Mouse (Mus musculus): Measurements from ENCODE around the gene Ntrk3. TPM values are rescaled to one million over a fixed set of nuclear protein-coding genes. Genes with fewer than 3 reads are reported as not detected.

Gene Ntrk3
- polyA plus RNA-seq, 1 experiment from 2014 or later, result 12.3 TPM

- Histone ChIP-seq H3K36me3 (ENCODE audit: control insufficient read depth, insufficient read depth, low read length) (no peaks in the 10 kb centered on the region), H3K4me3 (ENCODE audit: low read depth, low read length) (no peak overlapping the region), H3K4me1 (ENCODE audit: control insufficient read depth, insufficient read depth, low read length) (no peaks in the 10 kb centered on the region), H3K9ac (ENCODE audit: low read length) (no peak overlapping the region), H3K9me3 (ENCODE audit: control insufficient read depth, low read length) (no peaks in the 10 kb centered on the region), H3K4me2 (ENCODE audit: low read depth) (no peak overlapping the region), H3K27ac (ENCODE audit: low read depth, low read length) (no peak overlapping the region), H3K27me3 (ENCODE audit: control insufficient read depth, insufficient read depth, low read length) (no peaks in the 10 kb centered on the region)
- DNase-seq (ENCODE audit: low spot score), result no peak
- ATAC-seq (ENCODE audit: insufficient read depth, low FRiP score, low TSS enrichment), result no peak
Observed at GRCm38 (mm10) chr7:78398377-78398776, 339.4 kb downstream of the Ntrk3 start.

GRCm38 (mm10) chr7:78397215-78397614 is 340.6 kb downstream of the Ntrk3 start:
- H3K27me3 ChIP-seq (ENCODE audit: control insufficient read depth, insufficient read depth, low read length), result no peaks in the 10 kb centered on the region
- H3K36me3 ChIP-seq (ENCODE audit: control insufficient read depth, insufficient read depth, low read length), result no peaks in the 10 kb centered on the region
- whole genome bisulfite sequencing, result 87% methylated on average over 4 of the region's 4 CpGs
- no peak overlapping the region for H3K27ac ChIP-seq (ENCODE audit: low read depth, low read length)
- H3K4me2 ChIP-seq (ENCODE audit: low read depth), result no peak overlapping the region
- DNase-seq (ENCODE audit: low spot score) (no peak), ATAC-seq (ENCODE audit: insufficient read depth, low FRiP score, low TSS enrichment) (no peak)
- no peaks in the 10 kb centered on the region for H3K9me3 ChIP-seq (ENCODE audit: control insufficient read depth, low read length)
- no peaks in the 10 kb centered on the region for H3K4me1 ChIP-seq (ENCODE audit: control insufficient read depth, insufficient read depth, low read length)
- H3K4me3 ChIP-seq (ENCODE audit: low read depth, low read length), result no peak overlapping the region
- no peak overlapping the region for H3K9ac ChIP-seq (ENCODE audit: low read length)

GRCm38 (mm10) chr7:78390019-78390418 is 347.8 kb downstream of the Ntrk3 start:
- Histone ChIP-seq H3K4me2 (ENCODE audit: low read depth) (no peak overlapping the region), H3K9ac (ENCODE audit: low read length) (no peak overlapping the region), H3K4me1 (ENCODE audit: control insufficient read depth, insufficient read depth, low read length) (no peaks in the 10 kb centered on the region), H3K27ac (ENCODE audit: low read depth, low read length) (no peak overlapping the region), H3K36me3 (ENCODE audit: control insufficient read depth, insufficient read depth, low read length) (no peaks in the 10 kb centered on the region), H3K27me3 (ENCODE audit: control insufficient read depth, insufficient read depth, low read length) (no peaks in the 10 kb centered on the region), H3K9me3 (ENCODE audit: control insufficient read depth, low read length) (no peaks in the 10 kb centered on the region), H3K4me3 (ENCODE audit: low read depth, low read length) (no peak overlapping the region)
- 85% methylated on average over 3 of the region's 3 CpGs for WGBS
- DNase-seq (ENCODE audit: low spot score), result no peak
- no peak for ATAC-seq (ENCODE audit: insufficient read depth, low FRiP score, low TSS enrichment)

GRCm38 (mm10) chr7:78388101-78388500 is 349.7 kb downstream of the Ntrk3 start:
- Histone ChIP-seq H3K9ac (ENCODE audit: low read length) (no peak overlapping the region), H3K4me1 (ENCODE audit: control insufficient read depth, insufficient read depth, low read length) (no peaks in the 10 kb centered on the region), H3K4me3 (ENCODE audit: low read depth, low read length) (no peak overlapping the region), H3K4me2 (ENCODE audit: low read depth) (no peak overlapping the region), H3K36me3 (ENCODE audit: control insufficient read depth, insufficient read depth, low read length) (no peaks in the 10 kb centered on the region), H3K27ac (ENCODE audit: low read depth, low read length) (no peak overlapping the region), H3K27me3 (ENCODE audit: control insufficient read depth, insufficient read depth, low read length) (no peaks in the 10 kb centered on the region), H3K9me3 (ENCODE audit: control insufficient read depth, low read length) (no peaks in the 10 kb centered on the region)
- no peak for ATAC-seq (ENCODE audit: insufficient read depth, low FRiP score, low TSS enrichment)
- 84% methylated on average over 5 of the region's 5 CpGs for WGBS
- DNase-seq (ENCODE audit: low spot score), result no peak

- H3K36me3 ChIP-seq (ENCODE audit: control insufficient read depth, insufficient read depth, low read length), result no peaks in the 10 kb centered on the region
- H3K27me3 ChIP-seq (ENCODE audit: control insufficient read depth, insufficient read depth, low read length), result no peaks in the 10 kb centered on the region
- DNase-seq (ENCODE audit: low spot score), result no peak
- H3K4me3 ChIP-seq (ENCODE audit: low read depth, low read length), result no peak overlapping the region
- H3K4me2 ChIP-seq (ENCODE audit: low read depth), result no peak overlapping the region
- ATAC-seq (ENCODE audit: insufficient read depth, low FRiP score, low TSS enrichment), result no peak
- H3K9ac ChIP-seq (ENCODE audit: low read length), result no peak overlapping the region
- no peaks in the 10 kb centered on the region for H3K9me3 ChIP-seq (ENCODE audit: control insufficient read depth, low read length)
- WGBS, result 90% methylated on average over 1 of the region's 1 CpGs
- no peak overlapping the region for H3K27ac ChIP-seq (ENCODE audit: low read depth, low read length)
- H3K4me1 ChIP-seq (ENCODE audit: control insufficient read depth, insufficient read depth, low read length), result no peaks in the 10 kb centered on the region
Observed at GRCm38 (mm10) chr7:78385971-78386370, 351.8 kb downstream of the Ntrk3 start.

- H3K27me3 ChIP-seq (ENCODE audit: control insufficient read depth, insufficient read depth, low read length), result no peaks in the 10 kb centered on the region
- no peaks in the 10 kb centered on the region for H3K36me3 ChIP-seq (ENCODE audit: control insufficient read depth, insufficient read depth, low read length)
- H3K4me2 ChIP-seq (ENCODE audit: low read depth), result no peak overlapping the region
- no peak overlapping the region for H3K4me3 ChIP-seq (ENCODE audit: low read depth, low read length)
- DNase-seq (ENCODE audit: low spot score), result no peak
- no peaks in the 10 kb centered on the region for H3K9me3 ChIP-seq (ENCODE audit: control insufficient read depth, low read length)
- H3K27ac ChIP-seq (ENCODE audit: low read depth, low read length), result no peak overlapping the region
- H3K9ac ChIP-seq (ENCODE audit: low read length), result no peak overlapping the region
- no peak for ATAC-seq (ENCODE audit: insufficient read depth, low FRiP score, low TSS enrichment)
- H3K4me1 ChIP-seq (ENCODE audit: control insufficient read depth, insufficient read depth, low read length), result no peaks in the 10 kb centered on the region
Observed at GRCm38 (mm10) chr7:78384111-78384510, 353.7 kb downstream of the Ntrk3 start.

- Histone ChIP-seq H3K36me3 (ENCODE audit: control insufficient read depth, insufficient read depth, low read length) (no peaks in the 10 kb centered on the region), H3K4me1 (ENCODE audit: control insufficient read depth, insufficient read depth, low read length) (no peaks in the 10 kb centered on the region), H3K27me3 (ENCODE audit: control insufficient read depth, insufficient read depth, low read length) (no peaks in the 10 kb centered on the region), H3K4me2 (ENCODE audit: low read depth) (no peak overlapping the region), H3K9ac (ENCODE audit: low read length) (no peak overlapping the region), H3K27ac (ENCODE audit: low read depth, low read length) (no peak overlapping the region), H3K9me3 (ENCODE audit: control insufficient read depth, low read length) (no peaks in the 10 kb centered on the region), H3K4me3 (ENCODE audit: low read depth, low read length) (no peak overlapping the region)
- DNase-seq (ENCODE audit: low spot score), result no peak
- 39% methylated on average over 1 of the region's 1 CpGs for WGBS
- no peak for ATAC-seq (ENCODE audit: insufficient read depth, low FRiP score, low TSS enrichment)
Observed at GRCm38 (mm10) chr7:78382126-78382525, 355.7 kb downstream of the Ntrk3 start.

GRCm38 (mm10) chr7:78379784-78380183 is 358.0 kb downstream of the Ntrk3 start:
- H3K36me3 ChIP-seq (ENCODE audit: control insufficient read depth, insufficient read depth, low read length), result no peaks in the 10 kb centered on the region
- H3K27ac ChIP-seq (ENCODE audit: low read depth, low read length), result no peak overlapping the region
- DNase-seq (ENCODE audit: low spot score), result no peak
- H3K4me2 ChIP-seq (ENCODE audit: low read depth), result no peak overlapping the region
- no peaks in the 10 kb centered on the region for H3K4me1 ChIP-seq (ENCODE audit: control insufficient read depth, insufficient read depth, low read length)
- no peak overlapping the region for H3K4me3 ChIP-seq (ENCODE audit: low read depth, low read length)
- no peaks in the 10 kb centered on the region for H3K9me3 ChIP-seq (ENCODE audit: control insufficient read depth, low read length)
- no peaks in the 10 kb centered on the region for H3K27me3 ChIP-seq (ENCODE audit: control insufficient read depth, insufficient read depth, low read length)
- 91% methylated on average over 5 of the region's 5 CpGs for WGBS
- no peak for ATAC-seq (ENCODE audit: insufficient read depth, low FRiP score, low TSS enrichment)
- H3K9ac ChIP-seq (ENCODE audit: low read length), result no peak overlapping the region

- H3K36me3 ChIP-seq (ENCODE audit: control insufficient read depth, insufficient read depth, low read length), result no peaks in the 10 kb centered on the region
- H3K4me3 ChIP-seq (ENCODE audit: low read depth, low read length), result no peak overlapping the region
- H3K4me1 ChIP-seq (ENCODE audit: control insufficient read depth, insufficient read depth, low read length), result no peaks in the 10 kb centered on the region
- H3K27me3 ChIP-seq (ENCODE audit: control insufficient read depth, insufficient read depth, low read length), result no peaks in the 10 kb centered on the region
- no peak for DNase-seq (ENCODE audit: low spot score)
- no peak overlapping the region for H3K4me2 ChIP-seq (ENCODE audit: low read depth)
- no peaks in the 10 kb centered on the region for H3K9me3 ChIP-seq (ENCODE audit: control insufficient read depth, low read length)
- H3K27ac ChIP-seq (ENCODE audit: low read depth, low read length), result no peak overlapping the region
- H3K9ac ChIP-seq (ENCODE audit: low read length), result no peak overlapping the region
- 71% methylated on average over 2 of the region's 2 CpGs for WGBS
- ATAC-seq (ENCODE audit: insufficient read depth, low FRiP score, low TSS enrichment), result no peak
Observed at GRCm38 (mm10) chr7:78378306-78378705, 359.5 kb downstream of the Ntrk3 start.

All from neural tube, embryonic 11.5 days (tissue).